ENCODE assay signal across 14 mouse cellular contexts in genomic region chr4:133598616-133599015, GRCm38 (mm10). TPM values are rescaled to one million over a fixed set of nuclear protein-coding genes. Genes with fewer than 3 reads are reported as not detected.
DNase-seq lines count a peak whose midpoint lies in the region; ATAC-seq and TF ChIP-seq lines count a peak whose summit lies in the region.
"Had no signal": no experiment of that assay in that cellular context is flagged by ENCODE, and none has a peak within 500 bp of the region (broad histone marks: within the 10 kb centered on the region; RNA-seq: fewer than 3 reads in every experiment).

No protein-coding gene starts in this region.

- TF ChIP-seq EP300 in liver, postnatal 0 days (IDR thresholded peaks at IDR 0.05; ENCODE audit: low read depth), result no peak

- peak; percentile 71 for ATAC-seq in intestine, embryonic 15.5 days
- no peak for ATAC-seq in liver, postnatal 0 days
- no peak for ATAC-seq in forebrain, embryonic 15.5 days (replicated peaks)
- ATAC-seq: forebrain, embryonic 13.5 days had no signal

- peaks cover 13% of the 10 kb centered on the region for H3K27me3 ChIP-seq in intestine, embryonic 15.5 days (replicated peaks)
- peaks cover 22% of the 10 kb centered on the region for H3K27me3 ChIP-seq in liver, postnatal 0 days (ENCODE audit: insufficient read depth, low read length)
- H3K27me3 ChIP-seq in forebrain, embryonic 15.5 days, result peaks cover 45% of the 10 kb centered on the region

- peaks cover 11% of the 10 kb centered on the region for H3K4me1 ChIP-seq in intestine, embryonic 15.5 days (replicated peaks)
- H3K4me1 ChIP-seq in liver, postnatal 0 days (ENCODE audit: insufficient read depth), result peaks cover 18% of the 10 kb centered on the region
- H3K4me1 ChIP-seq in forebrain, embryonic 15.5 days, result peaks cover 16% of the 10 kb centered on the region

- no peak for TF ChIP-seq CTCF in liver, postnatal 0 days (IDR thresholded peaks at IDR 0.05; ENCODE audit: low read depth)

- H3K4me2 ChIP-seq in intestine, embryonic 15.5 days (replicated peaks), result peak overlapping the region; percentile 84
- H3K4me2 ChIP-seq in liver, postnatal 0 days (ENCODE audit: low read depth, low read length), result peak overlapping the region; percentile 81
- no peak overlapping the region for H3K4me2 ChIP-seq in forebrain, embryonic 15.5 days (replicated peaks)

- DNase-seq in kidney, adult 9 months, result peak; percentile 51
- DNase-seq in kidney, postnatal 25 days, result no peak
- peak; percentile 70 for DNase-seq in ES-CJ7 (ENCODE audit: low read depth, low spot score)
- no peak for DNase-seq in liver, postnatal 0 days
- DNase-seq in adrenal gland, adult 2 months, result no peak
- no peak for DNase-seq in spleen, postnatal 4 days (ENCODE audit: low spot score in 2 of 2)
- DNase-seq: heart, adult 18-20 months had no signal

- no peaks in the 10 kb centered on the region for H3K9me3 ChIP-seq in intestine, embryonic 15.5 days
- H3K9me3 ChIP-seq in liver, postnatal 0 days (ENCODE audit: low read length), result no peaks in the 10 kb centered on the region
- no peaks in the 10 kb centered on the region for H3K9me3 ChIP-seq in forebrain, embryonic 15.5 days
- H3K9me3 ChIP-seq: forebrain, embryonic 13.5 days had no signal

- H3K27ac ChIP-seq in intestine, embryonic 15.5 days, result peak overlapping the region; percentile 86
- H3K27ac ChIP-seq in liver, postnatal 0 days (ENCODE audit: low read depth), result no peak overlapping the region
- no peak overlapping the region for H3K27ac ChIP-seq in forebrain, embryonic 15.5 days (replicated peaks)
- H3K27ac ChIP-seq: forebrain, embryonic 13.5 days had no signal

- 36% methylated on average over 4 of the region's 4 CpGs for WGBS in intestine, embryonic 15.5 days
- WGBS in liver, postnatal 0 days (ENCODE audit: insufficient replicate concordance), result 34% methylated on average over 4 of the region's 4 CpGs
- 49% methylated on average over 4 of the region's 4 CpGs for WGBS in forebrain, embryonic 15.5 days

- no peak overlapping the region for H3K9ac ChIP-seq in intestine, embryonic 15.5 days
- H3K9ac ChIP-seq in liver, postnatal 0 days (replicated peaks), result no peak overlapping the region
- H3K9ac ChIP-seq in forebrain, embryonic 15.5 days (replicated peaks), result no peak overlapping the region

- H3K36me3 ChIP-seq in intestine, embryonic 15.5 days, result no peaks in the 10 kb centered on the region
- H3K36me3 ChIP-seq in liver, postnatal 0 days (replicated peaks; ENCODE audit: insufficient read depth, low read length), result peaks cover under 1% of the 10 kb centered on the region; the same call in 1 of the 2 replicates
- no peaks in the 10 kb centered on the region; the same call in 1 of the 2 replicates for H3K36me3 ChIP-seq in forebrain, embryonic 15.5 days

- peak overlapping the region; percentile 19 for H3K4me3 ChIP-seq in intestine, embryonic 15.5 days (replicated peaks)
- H3K4me3 ChIP-seq in liver, postnatal 0 days (ENCODE audit: low read depth, low read length), result no peak overlapping the region
- no peak overlapping the region for H3K4me3 ChIP-seq in forebrain, embryonic 15.5 days

RNA-seq across cellular contexts. Expression of gene Sfn, which starts 3.4 kb away (rescaled TPM):
- polyA plus RNA-seq in intestine, embryonic 15.5 days (2015; fragmentation: Nextera tagmentation; extraction: Ambion mirVana), result 47.4 and 51.0 TPM in 2 replicates
- 0.40 and 0.59 TPM in 2 replicates for polyA plus RNA-seq in liver, postnatal 0 days (2015; fragmentation: Nextera tagmentation; extraction: Ambion mirVana)
- 1 to 10 TPM; 1.4 to 1.8 TPM for total RNA-seq in adrenal gland, adult 2 months (2021)
- polyA plus RNA-seq in adrenal gland, adult 2 months (2012; rRNA removed), result 2.1 and 3.0 TPM in 2 replicates
- polyA plus RNA-seq in forebrain, embryonic 15.5 days (2015; fragmentation: Nextera tagmentation; extraction: Ambion mirVana), result 0.97 and 1.1 TPM in 2 replicates

RNA-seq across cellular contexts. Expression of gene Gpn2, which starts 14.5 kb away (rescaled TPM):
- polyA plus RNA-seq in intestine, embryonic 15.5 days (2015; fragmentation: Nextera tagmentation; extraction: Ambion mirVana), result 16.5 and 19.8 TPM in 2 replicates
- polyA plus RNA-seq in liver, postnatal 0 days (2015; fragmentation: Nextera tagmentation; extraction: Ambion mirVana), result 10.2 and 10.9 TPM in 2 replicates
- 10 to 100 TPM; 16.5 to 18.5 TPM for total RNA-seq in adrenal gland, adult 2 months (2021)
- 63.3 and 82.5 TPM in 2 replicates for polyA plus RNA-seq in adrenal gland, adult 2 months (2012; rRNA removed)
- polyA plus RNA-seq in forebrain, embryonic 15.5 days (2015; fragmentation: Nextera tagmentation; extraction: Ambion mirVana), result 24.0 and 25.7 TPM in 2 replicates

RNA-seq across cellular contexts. Expression of gene Gpatch3, which starts 24.1 kb away (rescaled TPM):
- polyA plus RNA-seq in intestine, embryonic 15.5 days (2015; fragmentation: Nextera tagmentation; extraction: Ambion mirVana), result 6.7 and 7.1 TPM in 2 replicates
- polyA plus RNA-seq in liver, postnatal 0 days (2015; fragmentation: Nextera tagmentation; extraction: Ambion mirVana), result 4.5 and 5.3 TPM in 2 replicates
- total RNA-seq in adrenal gland, adult 2 months (2021), result 1 to 10 TPM; 6.0 to 7.5 TPM
- 8.5 and 13.1 TPM in 2 replicates for polyA plus RNA-seq in adrenal gland, adult 2 months (2012; rRNA removed)
- polyA plus RNA-seq in forebrain, embryonic 15.5 days (2015; fragmentation: Nextera tagmentation; extraction: Ambion mirVana), result 7.9 and 9.0 TPM in 2 replicates

RNA-seq across cellular contexts. Expression of gene Nr0b2, which starts 45.4 kb away (rescaled TPM):
- polyA plus RNA-seq in intestine, embryonic 15.5 days (2015; fragmentation: Nextera tagmentation; extraction: Ambion mirVana), result 7.5 and 8.1 TPM in 2 replicates
- polyA plus RNA-seq in liver, postnatal 0 days (2015; fragmentation: Nextera tagmentation; extraction: Ambion mirVana), result 32.7 and 44.1 TPM in 2 replicates
- total RNA-seq in adrenal gland, adult 2 months (2021), result 10 to 100 TPM; 39.9 to 65.5 TPM
- 251 and 295 TPM in 2 replicates for polyA plus RNA-seq in adrenal gland, adult 2 months (2012; rRNA removed)
- not detected in 2 replicates for polyA plus RNA-seq in forebrain, embryonic 15.5 days (2015; fragmentation: Nextera tagmentation; extraction: Ambion mirVana)
- total RNA-seq: common myeloid progenitor, adult 5-6 weeks; left cerebral cortex, postnatal 25 days; monocyte, adult 5-6 weeks had no signal
- polyA plus RNA-seq: forebrain, embryonic 13.5 days; inflammation-experienced regulatory T-cells, adult 6 months had no signal

RNA-seq across cellular contexts. Expression of gene Zdhhc18, which starts 51.3 kb away (rescaled TPM):
- polyA plus RNA-seq in intestine, embryonic 15.5 days (2015; fragmentation: Nextera tagmentation; extraction: Ambion mirVana), result 2.0 and 4.1 TPM in 2 replicates
- 2.1 and 2.6 TPM in 2 replicates for polyA plus RNA-seq in liver, postnatal 0 days (2015; fragmentation: Nextera tagmentation; extraction: Ambion mirVana)
- 10 to 100 TPM; 18.4 to 24.8 TPM for total RNA-seq in adrenal gland, adult 2 months (2021)
- polyA plus RNA-seq in adrenal gland, adult 2 months (2012; rRNA removed), result 31.0 and 32.9 TPM in 2 replicates
- polyA plus RNA-seq in forebrain, embryonic 15.5 days (2015; fragmentation: Nextera tagmentation; extraction: Ambion mirVana), result 4.9 and 6.3 TPM in 2 replicates

Comparison
In these comparisons a context has a peak if more than half of its experiments do, and no peak if none do; other contexts are left out.
1. DNase-seq: peak in kidney, adult 9 months (single experiment) and ES-CJ7 (single experiment); none in kidney, postnatal 25 days (0 of 2), liver, postnatal 0 days (single experiment), adrenal gland, adult 2 months (single experiment) and spleen, postnatal 4 days (0 of 2).
2. RNA of gene Sfn, which starts 3.4 kb away (polyA plus RNA-seq): 47.4 to 51.0 TPM in intestine, embryonic 15.5 days; 2.1 to 3.0 TPM in adrenal gland, adult 2 months, 0.97 to 1.1 TPM in forebrain, embryonic 15.5 days and 0.40 to 0.59 TPM in liver, postnatal 0 days; every median in the first group is over 10 times any median in the second.